Mouse (Mus musculus) embryonic facial prominence, embryonic 11.5 days (tissue): ENCODE measurements around the gene 1700067K01Rik. TPM values are rescaled to one million over a fixed set of nuclear protein-coding genes. Genes with fewer than 3 reads are reported as not detected.
"Not testable (repeated sequence)": the region's sequence is repeated elsewhere in the genome, so short reads cannot be mapped to it uniquely, and the experiment has no call there.

ENCODE experiments used
- ATAC-seq: fragments of 200-750 bp; cut with Nextera tagmentation; replicated peaks from 2 replicates; pipeline ENCODE4 v1.8.0; 2017; ENCODE audit warnings: low read depth; ENCODE audit not compliant: insufficient number of reproducible peaks, low FRiP score, low TSS enrichment
- DNase-seq: peaks from one replicate; pipeline ENCODE4 v3.0.0-alpha.2; 2015; ENCODE audit warnings: low spot score
- H3K27ac ChIP-seq: fragments of 300-500 bp; sonication (generic); replicated peaks from 2 replicates; pipeline ENCODE4 v1.5.1; 2014; ENCODE audit warnings: mild to moderate bottlenecking, low read depth, low read length, control low read depth
- H3K27me3 ChIP-seq: fragments of 300-500 bp; sonication (generic); 2 replicates; pipeline ENCODE4 v1.6.1; 2014; ENCODE audit warnings: mild to moderate bottlenecking, low read length, moderate library complexity, mixed read lengths; ENCODE audit not compliant: control insufficient read depth, insufficient read depth
- H3K36me3 ChIP-seq: fragments of 300-500 bp; sonication (generic); replicated peaks from 2 replicates; pipeline ENCODE4 v1.6.1; 2014; ENCODE audit warnings: low read depth, mild to moderate bottlenecking, low read length, moderate library complexity, mixed read lengths; ENCODE audit not compliant: control insufficient read depth, insufficient read depth
- H3K4me1 ChIP-seq: fragments of 300-500 bp; sonication (generic); 2 replicates; pipeline ENCODE4 v1.6.1; 2014; ENCODE audit warnings: low read length, mixed read lengths; ENCODE audit not compliant: control insufficient read depth, insufficient read depth
- H3K4me2 ChIP-seq: fragments of 300-500 bp; sonication (generic); 2 replicates; pipeline ENCODE4 v1.6.1; 2014; ENCODE audit warnings: low read depth, mild to moderate bottlenecking, control low read depth, low read length, moderate library complexity
- H3K4me3 ChIP-seq: fragments of 300-500 bp; sonication (generic); 2 replicates; pipeline ENCODE4 v1.5.1; 2014; ENCODE audit warnings: low read depth, low read length, control low read depth
- H3K9ac ChIP-seq: fragments of 300-500 bp; sonication (generic); replicated peaks from 2 replicates; pipeline ENCODE4 v1.6.1; 2014; ENCODE audit warnings: mild to moderate bottlenecking, control low read depth, low read length
- H3K9me3 ChIP-seq: fragments of 300-500 bp; sonication (generic); replicated peaks from 2 replicates; pipeline ENCODE4 v1.6.1; 2016; ENCODE audit warnings: mild to moderate bottlenecking, low read length, inconsistent platforms, mixed read lengths; ENCODE audit not compliant: control insufficient read depth
- WGBS: fragments of 180-500 bp; shearing (Covaris S2); extraction: QIAGEN DNeasy Blood & Tissue Kit; methylation state at CpG from one replicate; pipeline ENCODE4 v1.1.7; 2014; 5-methylcytosine and 5-hydroxymethylcytosine counted together
- polyA plus RNA-seq: library from polyadenylated mRNA; unstranded; fragments of >200 nt; fragmentation: Nextera tagmentation; extraction: Ambion mirVana; gene quantifications from 2 replicates; pipeline ENCODE4 v1.2.1, GENCODE M21; 2014

The 1700067K01Rik gene
- polyA plus RNA-seq, 1 experiment from 2014 or later = 0.29 TPM

GRCm38 (mm10) chr8:83977646-83978045 lies 23.7 kb upstream of the 1700067K01Rik start:
- H3K27me3 ChIP-seq = no peaks in the 10 kb centered on the region
- H3K9ac ChIP-seq = no peak overlapping the region
- WGBS = 59% methylated on average over 6 of the region's 6 CpGs
- no peak for DNase-seq
- peaks cover 5% of the 10 kb centered on the region for H3K36me3 ChIP-seq
- no peak for ATAC-seq
- no peak overlapping the region for H3K4me3 ChIP-seq
- no peaks in the 10 kb centered on the region for H3K9me3 ChIP-seq
- H3K27ac ChIP-seq = no peak overlapping the region
- peaks cover 3% of the 10 kb centered on the region for H3K4me1 ChIP-seq
- H3K4me2 ChIP-seq = no peak overlapping the region

DNA sequence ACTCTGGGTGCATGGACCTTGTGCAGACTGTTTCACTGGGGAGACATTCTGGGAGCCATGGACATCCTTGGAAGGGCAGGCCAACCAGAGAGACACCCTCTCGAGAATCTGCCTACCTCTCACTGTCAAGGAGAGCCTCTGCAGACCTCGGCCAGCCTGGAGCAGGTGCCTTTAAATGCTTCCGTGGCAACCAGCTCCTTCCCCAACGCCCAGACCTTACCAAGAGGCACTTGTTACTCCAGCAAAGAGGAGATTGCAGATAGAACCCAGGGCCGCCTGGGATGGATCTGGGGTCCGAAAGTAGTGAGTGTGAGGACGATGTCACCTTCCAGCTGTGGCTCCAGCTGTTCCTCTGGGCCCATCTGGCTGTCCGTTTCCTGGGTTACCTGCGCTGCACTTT lies 23.1 kb upstream of the 1700067K01Rik start:
- Histone ChIP-seq H3K9me3 (no peaks in the 10 kb centered on the region), H3K27me3 (no peaks in the 10 kb centered on the region), H3K36me3 (peaks cover 5% of the 10 kb centered on the region), H3K4me2 (no peak overlapping the region), H3K4me1 (peaks cover 3% of the 10 kb centered on the region), H3K27ac (no peak overlapping the region), H3K9ac (no peak overlapping the region), H3K4me3 (no peak overlapping the region)
- ATAC-seq (no peak), DNase-seq (no peak)
- 73% methylated on average over 9 of the region's 9 CpGs for WGBS

DNA sequence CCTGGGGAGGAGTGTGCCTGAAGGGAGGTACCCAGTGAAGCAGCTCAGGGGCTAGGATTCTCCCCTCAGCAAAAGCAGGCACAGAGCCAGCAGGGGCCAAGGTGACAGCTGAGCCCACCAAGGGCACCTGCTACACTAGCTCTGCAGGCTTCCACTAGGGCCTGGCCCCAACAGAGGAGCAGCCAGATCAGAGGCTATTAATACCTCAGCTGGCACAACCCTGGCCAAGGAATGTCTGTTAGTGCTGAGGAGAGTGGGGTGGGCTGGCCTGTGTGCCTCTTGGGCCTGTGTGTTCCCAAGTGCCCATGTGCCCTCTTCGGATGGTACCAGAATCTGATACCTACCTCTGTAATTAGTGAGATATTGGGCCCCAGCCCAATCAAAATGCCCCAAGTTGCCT lies 21.1 kb upstream of the 1700067K01Rik start:
- peaks cover 5% of the 10 kb centered on the region for H3K36me3 ChIP-seq
- WGBS = 89% methylated on average over 1 of the region's 1 CpGs
- H3K4me2 ChIP-seq = no peak overlapping the region

DNA sequence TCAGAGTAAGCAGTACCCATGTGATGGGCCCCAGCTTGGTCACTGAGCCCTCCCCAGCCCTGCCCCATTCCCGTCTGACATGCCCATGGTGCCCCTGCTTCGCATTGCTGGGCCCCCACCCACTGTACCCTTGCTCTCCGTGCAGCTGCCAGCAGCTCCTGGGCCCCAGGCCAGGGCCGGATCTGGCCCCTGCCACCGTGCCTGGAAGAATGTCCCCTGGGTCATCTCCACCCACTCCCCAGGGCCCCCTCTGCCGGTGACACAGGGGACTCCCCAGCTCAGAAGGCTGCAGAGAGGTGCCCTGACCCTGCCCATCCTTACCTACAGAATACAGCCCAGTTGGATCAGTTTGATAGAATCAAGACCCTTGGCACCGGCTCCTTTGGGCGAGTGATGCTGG lies 20.5 kb upstream of the 1700067K01Rik start:
- WGBS = 83% methylated on average over 8 of the region's 8 CpGs
- peaks cover 3% of the 10 kb centered on the region; the same call in 1 of the 2 replicates for H3K4me1 ChIP-seq
- no peak overlapping the region for H3K9ac ChIP-seq
- H3K27me3 ChIP-seq = no peaks in the 10 kb centered on the region
- DNase-seq = no peak
- H3K36me3 ChIP-seq = peaks cover 5% of the 10 kb centered on the region
- H3K4me2 ChIP-seq = no peak overlapping the region
- H3K9me3 ChIP-seq = no peaks in the 10 kb centered on the region
- no peak overlapping the region for H3K4me3 ChIP-seq
- no peak for ATAC-seq
- no peak overlapping the region for H3K27ac ChIP-seq

More for the DNA sequence above, 21.1 kb upstream of the 1700067K01Rik start:
- Histone ChIP-seq H3K4me1 (peaks cover 3% of the 10 kb centered on the region; the same call in 1 of the 2 replicates), H3K4me3 (no peak overlapping the region), H3K9me3 (no peaks in the 10 kb centered on the region), H3K27me3 (no peaks in the 10 kb centered on the region), H3K27ac (no peak overlapping the region), H3K9ac (no peak overlapping the region)
- DNase-seq (no peak), ATAC-seq (no peak)

- no peaks in the 10 kb centered on the region for H3K9me3 ChIP-seq
- H3K4me1 ChIP-seq = peaks cover 3% of the 10 kb centered on the region; the same call in 1 of the 2 replicates
- no peak overlapping the region for H3K9ac ChIP-seq
- DNase-seq (no peak), ATAC-seq (no peak)
- peaks cover 9% of the 10 kb centered on the region for H3K36me3 ChIP-seq
- H3K4me3 ChIP-seq = no peak overlapping the region
- H3K27me3 ChIP-seq = no peaks in the 10 kb centered on the region
- 92% methylated on average over 7 of the region's 7 CpGs for WGBS
- H3K4me2 ChIP-seq = no peak overlapping the region
- H3K27ac ChIP-seq = no peak overlapping the region
Measured at GRCm38 (mm10) chr8:83981533-83981932, 19.8 kb upstream of the 1700067K01Rik start.

DNA sequence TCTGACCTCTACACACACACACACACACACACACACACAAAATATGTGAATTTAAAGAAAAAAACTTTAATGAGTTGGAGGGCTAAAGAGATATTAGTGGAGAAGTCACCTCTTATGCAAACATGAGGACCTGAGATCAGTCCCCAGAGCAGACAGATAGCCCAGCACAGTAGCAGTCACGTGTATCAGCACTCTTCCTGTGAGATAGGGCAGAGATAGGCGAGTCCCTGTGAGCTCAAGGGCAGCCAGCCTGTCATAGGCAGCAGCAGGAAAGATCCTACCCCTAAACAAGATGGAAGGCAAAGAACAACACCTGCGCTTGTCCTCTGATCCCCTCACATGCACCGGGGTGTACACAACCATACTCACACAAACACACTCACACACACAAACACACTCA lies 18.9 kb upstream of the 1700067K01Rik start:
- H3K27ac ChIP-seq = no peak overlapping the region
- peaks cover 2% of the 10 kb centered on the region; the same call in 1 of the 2 replicates for H3K4me1 ChIP-seq
- ATAC-seq (no peak), DNase-seq (no peak)
- 85% methylated on average over 4 of the region's 4 CpGs for WGBS
- H3K9ac ChIP-seq = no peak overlapping the region
- peaks cover 15% of the 10 kb centered on the region for H3K36me3 ChIP-seq
- H3K4me2 ChIP-seq = no peak overlapping the region
- no peaks in the 10 kb centered on the region for H3K27me3 ChIP-seq
- no peaks in the 10 kb centered on the region for H3K9me3 ChIP-seq
- no peak overlapping the region for H3K4me3 ChIP-seq

DNA sequence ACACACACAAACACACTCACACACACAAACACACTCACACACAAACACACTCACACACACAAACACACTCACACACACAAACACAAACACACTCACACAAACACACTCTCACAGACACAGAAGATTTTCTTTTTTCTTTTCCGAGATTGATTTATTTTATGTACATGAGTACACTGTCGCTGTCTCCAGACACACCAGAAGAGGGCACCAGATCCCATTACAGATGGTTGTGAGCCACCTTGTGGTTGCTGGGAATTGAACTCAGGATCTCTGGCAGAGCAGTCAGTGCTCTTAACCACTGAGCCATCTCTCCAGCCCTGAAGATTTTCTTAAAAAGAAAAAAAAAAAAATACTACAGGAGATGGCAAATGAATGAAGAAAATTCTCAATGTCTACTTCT lies 18.1 kb upstream of the 1700067K01Rik start:
- peaks cover 15% of the 10 kb centered on the region for H3K36me3 ChIP-seq
- ATAC-seq, H3K4me3 ChIP-seq, DNase-seq, H3K4me1 ChIP-seq, H3K4me2 ChIP-seq, H3K27ac ChIP-seq, H3K9ac ChIP-seq, H3K27me3 ChIP-seq, H3K9me3 ChIP-seq: not testable (repeated sequence)
- 99% methylated on average over 2 of the region's 2 CpGs for whole genome bisulfite sequencing

DNA sequence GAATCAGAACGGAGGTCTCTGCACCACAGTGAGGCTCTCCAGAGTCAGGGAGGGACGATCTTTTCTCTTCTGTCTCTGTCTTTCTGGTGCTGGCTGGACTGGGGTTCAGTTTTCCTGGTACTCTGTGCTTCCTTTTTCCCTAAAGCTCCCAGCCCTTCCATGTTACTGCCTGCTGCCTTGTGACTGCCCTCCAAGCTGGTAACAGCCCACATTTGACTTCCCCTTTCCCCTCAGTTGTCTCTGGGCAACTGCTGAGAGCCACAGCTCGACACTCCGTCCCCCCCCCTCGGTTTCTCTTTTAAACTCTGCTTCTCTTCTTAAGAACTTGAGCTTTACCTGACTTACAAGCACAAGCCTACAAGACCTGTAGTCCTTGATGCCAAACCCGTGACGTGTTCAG lies 12.1 kb upstream of the 1700067K01Rik start:
- H3K9me3 ChIP-seq = no peaks in the 10 kb centered on the region
- peaks cover 13% of the 10 kb centered on the region for H3K36me3 ChIP-seq
- H3K9ac ChIP-seq = no peak overlapping the region
- no peak for DNase-seq
- H3K27me3 ChIP-seq = no peaks in the 10 kb centered on the region
- no peaks in the 10 kb centered on the region for H3K4me1 ChIP-seq
- no peak for ATAC-seq
- H3K27ac ChIP-seq = no peak overlapping the region
- H3K4me2 ChIP-seq = no peak overlapping the region
- no peak overlapping the region for H3K4me3 ChIP-seq
- WGBS = 90% methylated on average over 7 of the region's 7 CpGs
